Mouse (Mus musculus): ENCODE results near the gene Icmt. TPM values are rescaled to one million over a fixed set of nuclear protein-coding genes. Genes with fewer than 3 reads are reported as not detected.

Gene Icmt
- polyA plus RNA-seq, 1 experiment from 2014 or later, result 26.9 TPM

Other genes starting within 250 kb of the Icmt start
- gene Plekhg5, start 224.7 kb upstream of the Icmt start, polyA plus RNA-seq (2014; fragmentation: Nextera tagmentation; extraction: Ambion mirVana), result 12.0 and 13.4 TPM in 2 replicates
- 0.65 and 1.4 TPM in 2 replicates for gene Tnfrsf25, start 181.3 kb upstream of the Icmt start, polyA plus RNA-seq (2014; fragmentation: Nextera tagmentation; extraction: Ambion mirVana)
- gene Espn, start 144.9 kb upstream of the Icmt start, polyA plus RNA-seq (2014; fragmentation: Nextera tagmentation; extraction: Ambion mirVana), result 4.2 and 4.4 TPM in 2 replicates
- 0.25 and 0.43 TPM in 2 replicates for gene Hes2, start 138.4 kb upstream of the Icmt start, polyA plus RNA-seq (2014; fragmentation: Nextera tagmentation; extraction: Ambion mirVana)
- 70.1 and 71.8 TPM in 2 replicates for gene Acot7, start 119.1 kb upstream of the Icmt start, polyA plus RNA-seq (2014; fragmentation: Nextera tagmentation; extraction: Ambion mirVana)
- 36.7 and 40.7 TPM in 2 replicates for gene Gpr153, start 23.0 kb upstream of the Icmt start, polyA plus RNA-seq (2014; fragmentation: Nextera tagmentation; extraction: Ambion mirVana)
- gene Hes3, start 5.6 kb upstream of the Icmt start, polyA plus RNA-seq (2014; fragmentation: Nextera tagmentation; extraction: Ambion mirVana), result not detected in 2 replicates
- gene Rnf207, start 21.8 kb downstream of the Icmt start, polyA plus RNA-seq (2014; fragmentation: Nextera tagmentation; extraction: Ambion mirVana), result 0.56 and 0.84 TPM in 2 replicates
- gene Rpl22, start 28.5 kb downstream of the Icmt start, polyA plus RNA-seq (2014; fragmentation: Nextera tagmentation; extraction: Ambion mirVana), result 395 and 470 TPM in 2 replicates
- 1.4 and 2.0 TPM in 2 replicates for gene Chd5, start 41.4 kb downstream of the Icmt start, polyA plus RNA-seq (2014; fragmentation: Nextera tagmentation; extraction: Ambion mirVana)
- 3.4 and 4.5 TPM in 2 replicates for gene Nphp4, start 179.5 kb downstream of the Icmt start, polyA plus RNA-seq (2014; fragmentation: Nextera tagmentation; extraction: Ambion mirVana)
- gene Kcnab2, start 180.6 kb downstream of the Icmt start, polyA plus RNA-seq (2014; fragmentation: Nextera tagmentation; extraction: Ambion mirVana), result 9.2 and 12.1 TPM in 2 replicates